Mouse (Mus musculus) spleen, adult 2 months (tissue): ENCODE data around the gene Cmtr1.

Experiments
- CTCF ChIP-seq: fragments of 200-500 bp; IDR thresholded peaks from 2 replicates; pipeline ENCODE4 v1.5.1; 2011; ENCODE audit warnings: mild to moderate bottlenecking, inconsistent platforms; ENCODE audit not compliant: insufficient read depth, insufficient read length, insufficient replicate concordance; ENCODE audit errors: extremely low read depth
- POLR2A ChIP-seq: fragments of 200-500 bp; IDR thresholded peaks from 2 replicates; pipeline ENCODE4 v1.6.1; 2011; ENCODE audit warnings: low read depth, low read length, inconsistent platforms

GRCm38 (mm10) chr17:29669030-29669429 is 8.6 kb downstream of the Cmtr1 start:
- TF ChIP-seq POLR2A (no peak), CTCF (no peak)
